ENCODE assay signal across 8 mouse cellular contexts in the genomic region with DNA sequence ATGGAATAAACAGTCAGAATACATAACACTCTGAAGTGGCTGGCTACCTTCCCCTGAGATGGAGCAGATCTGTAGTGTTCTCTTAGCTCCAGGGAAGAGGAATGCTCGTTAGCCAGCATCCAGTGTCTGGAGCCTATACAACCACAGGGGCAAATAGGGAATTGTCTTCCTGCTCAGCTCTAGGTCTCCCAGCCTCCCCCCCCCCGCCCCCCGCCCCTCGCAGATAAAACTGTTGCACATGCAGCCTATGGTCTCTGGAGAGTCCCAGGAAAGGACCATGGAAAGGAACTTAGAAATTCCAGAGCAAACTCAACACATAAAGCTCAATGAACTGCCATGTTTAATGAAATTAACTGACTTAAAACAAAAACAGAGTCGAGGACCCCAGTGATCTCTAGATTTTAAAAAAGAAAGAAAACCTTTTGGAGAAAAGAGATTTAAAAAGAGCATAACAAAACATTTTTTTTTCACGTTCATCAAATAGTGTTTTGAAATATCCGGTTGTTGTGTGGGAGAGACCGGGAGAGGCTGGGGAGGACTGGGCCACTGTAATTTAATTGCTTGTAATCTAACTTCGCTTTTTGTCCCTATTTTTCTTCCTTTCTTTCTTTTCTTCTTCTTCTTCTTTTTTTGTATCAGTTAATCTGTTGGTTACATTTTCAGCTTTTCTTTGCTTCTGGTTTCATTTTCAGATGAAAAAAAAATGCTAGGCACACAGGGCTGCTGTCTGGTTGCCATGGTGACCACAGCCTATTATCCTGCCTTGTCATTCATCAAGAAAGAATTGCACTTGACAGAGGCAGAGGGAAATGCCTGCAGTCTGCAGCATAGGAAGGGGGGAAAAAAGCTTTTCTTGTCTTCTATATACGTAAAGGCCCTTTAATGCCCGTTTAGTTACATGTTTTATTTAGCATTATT.
DNase-seq lines count a peak whose midpoint lies in the region; ATAC-seq lines count a peak whose summit lies in the region.
"Had no signal": no experiment of that assay in that cellular context is flagged by ENCODE, and none has a peak within 500 bp of the region (broad histone marks: within the 10 kb centered on the region; RNA-seq: fewer than 3 reads in every experiment).

No protein-coding gene starts in this region.

- ATAC-seq in embryonic facial prominence, embryonic 11.5 days (replicated peaks; ENCODE audit: insufficient number of reproducible peaks, low FRiP score, low TSS enrichment, low read depth): peak; percentile 87
- ATAC-seq in erythroblast, adult 5-6 weeks (replicated peaks; ENCODE audit: low FRiP score, poor library complexity, severe bottlenecking): no peak

- H3K4me1 ChIP-seq in embryonic facial prominence, embryonic 11.5 days (ENCODE audit: control insufficient read depth, insufficient read depth, low read length): peaks cover 10% of the 10 kb centered on the region
- peaks cover 54% of the 10 kb centered on the region for H3K4me1 ChIP-seq in hindbrain, embryonic 10.5 days (replicated peaks)

- H3K4me3 ChIP-seq in embryonic facial prominence, embryonic 11.5 days (ENCODE audit: low read depth, low read length): no peak overlapping the region
- peak overlapping the region; percentile 36 for H3K4me3 ChIP-seq in hindbrain, embryonic 10.5 days
- H3K4me3 ChIP-seq: erythroblast, embryonic 14.5 days had no signal

- no peaks in the 10 kb centered on the region for H3K9me3 ChIP-seq in embryonic facial prominence, embryonic 11.5 days (replicated peaks; ENCODE audit: control insufficient read depth, low read length)
- H3K9me3 ChIP-seq in hindbrain, embryonic 10.5 days: no peaks in the 10 kb centered on the region

- intact Hi-C loops in left cerebral cortex, postnatal 10 days (cut with DNase I): no loop called here

- H3K36me3 ChIP-seq in embryonic facial prominence, embryonic 11.5 days (replicated peaks; ENCODE audit: control insufficient read depth, insufficient read depth, low read depth, low read length): no peaks in the 10 kb centered on the region
- no peaks in the 10 kb centered on the region for H3K36me3 ChIP-seq in hindbrain, embryonic 10.5 days

- DNase-seq in A20 (ENCODE audit: low read depth, low spot score) (peak; percentile 2), ES-CJ7 (ENCODE audit: low read depth, low spot score) (peak; percentile 23)
- peak; percentile 96 for DNase-seq in embryonic facial prominence, embryonic 11.5 days (ENCODE audit: low spot score)
- peak; percentile 82 for DNase-seq in hindbrain, embryonic 10.5 days (ENCODE audit: low spot score)
- DNase-seq in left cerebral cortex, postnatal 10 days (ENCODE audit: extremely low spot score in 1 of 2, low spot score in 2 of 2): peak; percentile 74 to 81
- DNase-seq in neural tube, embryonic 10.5 days (ENCODE audit: extremely low spot score, low spot score): peak; percentile 76

- H3K27ac ChIP-seq in embryonic facial prominence, embryonic 11.5 days (replicated peaks; ENCODE audit: low read depth, low read length): peak overlapping the region; percentile 95
- H3K27ac ChIP-seq in hindbrain, embryonic 10.5 days: peak overlapping the region; percentile 84

- H3K27me3 ChIP-seq in embryonic facial prominence, embryonic 11.5 days (ENCODE audit: control insufficient read depth, insufficient read depth, low read length): no peaks in the 10 kb centered on the region
- H3K27me3 ChIP-seq in hindbrain, embryonic 10.5 days (ENCODE audit: insufficient read depth, poor library complexity, severe bottlenecking): no peaks in the 10 kb centered on the region

- peak overlapping the region; percentile 3; the same call in 1 of the 2 replicates for H3K4me2 ChIP-seq in embryonic facial prominence, embryonic 11.5 days (ENCODE audit: low read depth, low read length)

- 9% methylated on average over 11 of the region's 11 CpGs for WGBS in embryonic facial prominence, embryonic 11.5 days
- 20% methylated on average over 11 of the region's 11 CpGs for WGBS in hindbrain, embryonic 10.5 days

- H3K9ac ChIP-seq in embryonic facial prominence, embryonic 11.5 days (replicated peaks; ENCODE audit: low read length): peak overlapping the region; percentile 39; the same call in 1 of the 2 replicates

Comparison
In these comparisons a context has a peak if more than half of its experiments do, and no peak if none do; other contexts are left out.
1. DNase-seq: peak in every context shown above with its lines; median percentile 96 in embryonic facial prominence, embryonic 11.5 days; 82 in hindbrain, embryonic 10.5 days; 78 in left cerebral cortex, postnatal 10 days; 76 in neural tube, embryonic 10.5 days; 23 in ES-CJ7; 2 in A20.